Mouse (Mus musculus) right cerebral cortex, postnatal 36 days (tissue): ENCODE data around the gene Hpn.

Experiments used
- DNase-seq, 2 experiments: peaks; one replicate each; pipeline ENCODE4 v3.0.0; 2022; ENCODE audit warnings: low spot score in 2 of 2, mixed read lengths in 1 of 2

Hpn gene

GRCm38 (mm10) chr7:31081106-31081505 lies 34.0 kb downstream of the Hpn start:
- no peak for DNase-seq

- DNase-seq: no peak
Measured at GRCm38 (mm10) chr7:31080611-31081010, 34.5 kb downstream of the Hpn start.

- DNase-seq: no peak
Measured at GRCm38 (mm10) chr7:31079670-31080069, 35.4 kb downstream of the Hpn start.

GRCm38 (mm10) chr7:31077885-31078445 lies 37.1 kb downstream of the Hpn start:
- DNase-seq: no peak

GRCm38 (mm10) chr7:31077470-31077869 lies 37.6 kb downstream of the Hpn start:
- DNase-seq: no peak

GRCm38 (mm10) chr7:31076492-31076891 lies 38.6 kb downstream of the Hpn start, which contains the start of gene Fxyd3:
TSS of gene Fxyd3 (minus strand) at chr7:31076704.
- no peak for DNase-seq

GRCm38 (mm10) chr7:31074713-31075069 lies 40.4 kb downstream of the Hpn start:
- no peak for DNase-seq

GRCm38 (mm10) chr7:31074061-31074712 lies 40.9 kb downstream of the Hpn start:
- no peak for DNase-seq

- DNase-seq: no peak
Measured at GRCm38 (mm10) chr7:31073546-31073945, 41.5 kb downstream of the Hpn start.

- no peak for DNase-seq
Measured at GRCm38 (mm10) chr7:31072326-31072725, 42.8 kb downstream of the Hpn start.

GRCm38 (mm10) chr7:31070324-31070723 lies 44.8 kb downstream of the Hpn start:
- DNase-seq: no peak

- DNase-seq: no peak
Measured at GRCm38 (mm10) chr7:31069491-31069890, 45.6 kb downstream of the Hpn start.

GRCm38 (mm10) chr7:31067836-31068235 lies 47.3 kb downstream of the Hpn start:
- no peak for DNase-seq

GRCm38 (mm10) chr7:31063074-31063560 lies 52.0 kb downstream of the Hpn start:
- no peak for DNase-seq

- no peak for DNase-seq
Measured at GRCm38 (mm10) chr7:31060621-31061010, 54.5 kb downstream of the Hpn start.

GRCm38 (mm10) chr7:31059919-31060620 lies 55.0 kb downstream of the Hpn start:
- DNase-seq: no peak

GRCm38 (mm10) chr7:31059108-31059507 lies 56.0 kb downstream of the Hpn start, which contains the start of gene Lgi4:
TSS of gene Lgi4 (plus strand) at chr7:31059342.
- DNase-seq: peak; percentile 73 to 74

GRCm38 (mm10) chr7:31058211-31058610 lies 56.9 kb downstream of the Hpn start:
- no peak for DNase-seq

- no peak for DNase-seq
Measured at GRCm38 (mm10) chr7:31057730-31058129, 57.4 kb downstream of the Hpn start.

- no peak for DNase-seq
Measured at GRCm38 (mm10) chr7:31057071-31057470, 58.0 kb downstream of the Hpn start, which contains the start of gene Fxyd1. TSS of gene Fxyd1 (minus strand) at chr7:31057199.

- DNase-seq: no peak
Measured at GRCm38 (mm10) chr7:31056448-31056847, 58.6 kb downstream of the Hpn start.

GRCm38 (mm10) chr7:31055883-31056282 lies 59.2 kb downstream of the Hpn start:
- DNase-seq: no peak

- no peak for DNase-seq
Measured at GRCm38 (mm10) chr7:31055354-31055824, 59.7 kb downstream of the Hpn start.
